Mouse (Mus musculus): ENCODE measurements at regions not wholly inside any gene's neighbourhood (a gene's known extent, or its start where the extent isn't known, plus 50 kb on each side); places are given as distances from the start of the nearest gene placed in this dataset.

GRCm38 (mm10) chr4:95507141-95507945 is 50.0 kb upstream of the Fggy start:
- H3K27ac ChIP-seq (ENCODE audit: insufficient read depth, low read depth, low read length): no peak overlapping the region

More at GRCm38 (mm10) chr4:95507141-95507945, 50.0 kb upstream of the Fggy start:
- Histone ChIP-seq H3K4me1 (ENCODE audit: control insufficient read depth, insufficient read depth, low read length) (no peaks in the 10 kb centered on the region), H3K4me3 (ENCODE audit: insufficient read depth, low read depth, low read length) (no peak overlapping the region)
- 66% methylated on average over 7 of the region's 7 CpGs for WGBS
- no peak for TF ChIP-seq CTCF (IDR thresholded peaks at IDR 0.05; ENCODE audit: insufficient read depth, low read depth, low read length)
- TF ChIP-seq POLR2A (IDR thresholded peaks at IDR 0.05; ENCODE audit: insufficient read depth, low read depth, low read length): no peak

Measured in olfactory bulb, adult 2 months (tissue).